Mouse (Mus musculus) ES-CJ7 (cell line): Measurements from ENCODE around the gene Il1rn.

Experiments used
- DNase-seq: peaks from one replicate; pipeline ENCODE4 v3.0.0; 2011; ENCODE audit warnings: low read depth, low spot score

Gene Il1rn

DNA sequence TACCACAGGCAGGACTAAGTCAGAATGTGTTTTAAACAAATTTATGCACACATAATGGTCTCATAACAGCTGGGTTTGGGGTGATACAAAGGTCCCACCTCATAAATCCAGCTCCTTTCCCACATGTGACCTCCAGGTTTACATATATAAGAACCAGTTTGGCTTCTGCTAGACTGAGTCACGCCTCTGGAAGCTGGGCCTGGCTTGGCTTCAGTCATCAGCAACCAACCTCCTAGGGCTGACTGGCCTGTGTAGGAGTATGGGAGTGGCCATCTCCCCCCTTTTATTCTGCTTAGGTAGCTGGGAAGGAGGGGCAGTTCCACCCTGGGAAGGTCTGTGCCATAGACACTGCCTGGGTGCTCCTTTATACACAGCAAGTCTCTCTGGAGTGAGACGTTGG, at the start of gene Il1rn:
Gene Il1rn (plus strand): TSS at position 309 of the 400 bp plus-strand sequence.
- no peak for DNase-seq

DNA sequence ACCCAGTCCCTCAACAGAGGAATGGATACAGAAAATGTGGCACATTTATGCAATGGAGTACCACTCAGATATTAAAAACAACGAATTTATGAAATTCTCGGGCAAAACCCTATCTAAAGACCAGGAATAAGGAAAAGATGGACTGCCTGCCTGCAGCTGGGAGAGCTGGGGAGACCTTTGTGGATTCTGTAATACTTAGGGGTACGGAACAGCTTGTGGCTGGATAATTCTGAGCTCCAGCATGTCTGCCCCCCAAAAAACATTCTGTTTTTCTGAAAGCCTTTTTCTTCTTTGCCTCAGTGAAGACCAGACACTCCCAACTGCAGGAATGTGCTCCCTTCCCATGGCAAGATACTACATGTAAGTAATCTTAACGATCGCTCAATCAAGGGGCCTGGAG, 45.8 kb upstream of the Il1rn start, which contains the start of gene Il1f10:
Gene Il1f10 (plus strand): TSS at position 301 of the 400 bp plus-strand sequence.
- DNase-seq: no peak

DNA sequence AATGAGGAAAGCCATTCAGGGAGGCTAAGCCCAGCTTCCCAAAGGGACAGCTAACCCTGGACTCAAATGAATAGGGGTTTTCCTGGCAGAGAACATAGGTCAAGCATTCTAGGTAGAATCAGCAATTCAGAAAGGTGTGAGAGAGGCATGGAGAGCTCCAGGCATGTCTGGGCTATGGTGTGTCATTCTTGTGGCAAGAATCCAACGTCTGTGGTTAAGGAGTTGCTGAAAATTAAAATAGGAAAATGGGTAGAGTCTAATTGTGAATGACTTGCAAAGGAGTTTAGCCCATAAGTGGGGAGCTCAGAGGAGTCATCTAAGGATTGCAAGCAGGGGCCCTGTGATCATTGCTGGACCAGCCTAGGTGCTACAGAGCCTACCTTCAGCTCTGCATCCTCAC, 42.0 kb upstream of the Il1rn start:
- no peak for DNase-seq

DNA sequence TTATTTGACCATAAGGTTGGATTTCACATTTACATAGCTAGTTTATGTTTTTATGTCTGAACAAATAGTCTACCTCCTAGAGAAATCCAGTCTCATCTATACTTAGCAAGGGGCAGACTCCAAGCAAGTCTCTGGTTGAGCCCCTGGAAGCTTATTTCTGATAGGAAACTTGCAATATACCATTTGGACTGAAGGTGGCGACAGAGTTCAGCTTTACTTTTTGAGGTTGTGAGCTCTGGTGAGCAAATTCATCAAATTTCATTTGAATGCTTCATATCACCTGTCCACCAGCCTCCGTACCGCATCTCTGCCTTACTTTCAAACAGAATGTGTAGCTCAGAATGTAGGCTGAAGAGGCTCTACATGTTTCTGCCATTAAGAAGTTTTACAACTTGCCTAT, 39.8 kb upstream of the Il1rn start:
- peak; percentile 57 for DNase-seq

DNA sequence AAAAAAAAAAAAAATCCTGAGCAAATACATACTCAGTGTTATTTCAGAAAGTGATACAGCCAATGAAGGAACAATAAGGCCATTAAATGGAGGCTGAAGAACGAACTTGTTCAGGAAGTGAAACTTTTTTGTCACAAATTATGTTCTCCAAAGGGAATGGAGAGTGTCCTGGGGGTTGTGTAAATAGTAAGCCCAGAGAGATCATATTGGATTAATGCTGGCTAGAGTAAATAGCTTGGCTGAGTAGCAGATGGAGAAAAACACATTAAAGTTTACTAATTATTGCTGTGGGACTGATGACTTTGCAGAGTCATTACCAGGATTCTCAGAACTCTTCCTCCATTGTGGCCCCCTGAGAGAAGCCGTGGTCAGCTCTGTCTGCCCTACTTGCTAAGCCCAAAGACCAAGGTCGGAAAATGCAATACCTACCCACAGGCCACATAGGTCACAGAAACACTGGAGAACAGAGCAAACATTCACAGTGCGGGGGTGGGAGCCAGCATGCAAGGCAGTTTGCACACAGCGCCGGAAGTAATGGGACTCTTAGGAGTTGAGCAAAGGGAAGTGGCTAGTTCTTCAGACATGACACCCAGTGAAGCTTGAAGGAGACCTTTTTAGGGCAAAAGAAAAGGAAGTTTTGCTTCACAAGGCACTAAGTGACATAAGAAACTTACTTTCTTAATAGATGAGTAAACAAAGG, 25.2 kb upstream of the Il1rn start:
- no peak for DNase-seq

DNA sequence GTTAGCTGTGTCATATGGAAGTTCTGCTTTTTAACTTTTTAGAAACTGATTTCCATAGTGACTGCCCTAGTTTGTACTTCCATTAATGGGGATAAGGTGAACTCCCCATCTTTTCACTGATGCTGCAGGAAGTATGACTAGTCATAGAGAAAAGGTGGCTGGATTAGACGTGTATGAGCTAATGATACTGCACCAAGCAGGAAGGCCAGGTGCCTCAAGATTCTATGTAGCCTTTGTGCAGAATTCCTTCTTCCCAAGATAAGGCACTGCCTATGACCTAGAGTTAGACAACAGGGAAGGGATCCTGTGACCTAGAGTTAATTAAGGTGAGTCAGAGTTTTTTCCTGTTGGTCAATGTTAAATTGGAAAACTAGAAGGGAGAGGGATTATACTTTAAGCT, 19.7 kb upstream of the Il1rn start:
- DNase-seq: no peak

DNA sequence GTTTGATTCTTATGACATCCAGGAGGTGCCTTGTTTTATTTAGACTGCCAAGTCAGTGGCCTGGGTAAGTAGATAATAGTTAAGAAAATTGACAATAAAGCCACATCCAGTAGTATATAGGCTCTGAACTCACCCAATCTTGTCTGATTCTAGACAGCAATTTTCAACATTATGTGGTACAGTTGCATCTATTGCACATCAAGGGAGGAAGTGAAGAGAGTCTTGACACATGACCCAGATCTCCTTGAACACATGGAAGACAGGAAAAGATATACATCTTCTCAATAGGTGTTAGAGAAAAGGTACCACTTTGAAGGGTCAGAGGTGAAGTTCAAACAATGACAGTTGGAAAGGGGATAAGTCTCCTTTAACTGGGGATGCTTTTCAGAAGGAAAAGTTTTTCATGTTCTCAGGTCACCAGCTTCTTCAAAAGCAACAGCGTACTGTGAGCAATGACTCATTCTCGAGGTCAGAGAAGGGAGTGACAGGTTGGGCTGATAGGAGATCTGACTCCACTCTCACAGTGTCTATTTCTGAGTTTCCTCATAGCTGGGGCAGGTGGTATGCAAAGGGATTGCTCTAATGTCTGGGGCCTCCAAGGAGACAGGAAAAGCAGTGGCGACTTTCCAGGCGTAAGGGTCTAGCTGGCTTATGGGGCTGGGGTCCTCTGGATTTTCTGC, 18.6 kb upstream of the Il1rn start:
- DNase-seq: no peak

DNA sequence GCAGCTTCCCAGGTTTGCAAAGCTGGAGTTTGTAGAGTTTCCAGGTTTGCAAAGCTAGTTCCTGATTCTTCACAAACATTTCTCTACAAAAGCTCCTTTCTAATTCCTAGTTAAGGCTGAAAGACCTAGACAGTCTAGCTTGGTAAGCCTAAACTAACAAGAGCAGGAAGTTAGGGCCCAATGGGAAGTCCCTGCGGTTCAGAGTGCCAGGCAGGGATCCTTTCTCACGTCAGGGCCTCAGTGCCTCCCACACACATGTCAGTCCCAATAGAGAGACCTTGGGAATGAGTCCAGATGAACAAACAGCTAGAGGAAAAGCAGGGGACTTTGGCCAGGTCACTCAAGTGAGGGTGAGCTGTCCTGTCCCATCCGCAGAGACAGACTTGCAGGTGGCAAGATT, 1.3 kb upstream of the Il1rn start:
- no peak for DNase-seq

DNA sequence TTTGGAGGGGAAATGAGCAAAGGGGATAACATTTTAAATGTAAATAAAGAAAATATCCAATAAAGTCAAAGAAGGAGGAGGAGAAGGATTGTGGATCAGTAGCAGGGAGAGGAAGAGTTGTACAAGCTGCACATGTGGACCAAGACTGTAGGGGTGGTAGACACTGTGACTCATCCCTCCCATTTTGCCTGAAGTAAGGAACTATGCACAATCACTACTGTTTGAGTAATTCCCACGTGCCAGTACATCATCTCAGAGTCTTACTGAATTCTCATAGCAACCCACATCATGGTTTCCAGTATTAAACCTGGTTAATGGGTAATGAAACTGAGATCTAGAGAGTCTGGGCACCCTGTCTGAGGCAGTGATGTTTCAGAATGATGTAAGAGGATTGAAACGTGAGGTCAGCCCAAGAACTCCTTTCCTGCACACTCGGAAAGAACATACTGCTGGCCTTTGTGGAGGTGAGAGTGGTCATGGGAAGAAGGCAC, 4.8 kb downstream of the Il1rn start:
- DNase-seq: no peak

DNA sequence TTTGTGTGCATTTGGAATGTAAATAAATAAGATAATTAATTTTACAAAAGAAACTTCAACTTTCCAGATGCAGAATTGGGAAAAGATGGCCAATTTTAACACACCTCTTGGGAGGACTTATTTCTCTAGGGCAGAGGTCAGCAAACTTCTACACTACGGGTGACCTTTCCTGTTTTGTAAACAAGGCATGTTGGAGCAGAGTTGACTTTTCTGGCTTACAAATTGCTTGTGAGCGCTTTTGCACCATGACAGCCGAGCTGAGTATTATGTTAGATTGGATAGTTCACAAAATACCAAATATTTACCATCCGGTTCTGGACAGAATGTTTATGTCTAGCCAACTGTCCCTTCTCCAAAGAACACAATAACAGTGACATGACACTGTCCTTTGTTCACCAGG, 8.0 kb downstream of the Il1rn start:
- DNase-seq: no peak

DNA sequence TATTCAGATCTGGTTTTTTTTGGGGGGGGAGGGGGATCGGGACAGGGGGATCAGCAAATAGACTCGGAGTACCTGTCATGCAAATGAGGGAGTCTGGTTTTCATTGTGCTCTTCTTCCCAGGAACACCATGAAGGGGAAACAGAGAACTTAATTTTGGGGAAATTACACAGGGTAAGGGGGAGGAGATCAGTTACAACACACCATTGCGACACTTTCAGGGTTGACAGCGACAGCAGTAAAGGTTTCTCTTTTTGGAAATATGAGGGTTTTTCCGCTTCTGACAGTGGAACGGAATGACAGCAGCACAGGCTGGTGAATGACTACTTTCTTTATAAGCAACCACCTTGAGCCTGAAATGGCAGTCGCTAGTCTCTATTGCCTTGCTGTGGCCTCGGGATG, 8.4 kb downstream of the Il1rn start:
- DNase-seq: no peak

DNA sequence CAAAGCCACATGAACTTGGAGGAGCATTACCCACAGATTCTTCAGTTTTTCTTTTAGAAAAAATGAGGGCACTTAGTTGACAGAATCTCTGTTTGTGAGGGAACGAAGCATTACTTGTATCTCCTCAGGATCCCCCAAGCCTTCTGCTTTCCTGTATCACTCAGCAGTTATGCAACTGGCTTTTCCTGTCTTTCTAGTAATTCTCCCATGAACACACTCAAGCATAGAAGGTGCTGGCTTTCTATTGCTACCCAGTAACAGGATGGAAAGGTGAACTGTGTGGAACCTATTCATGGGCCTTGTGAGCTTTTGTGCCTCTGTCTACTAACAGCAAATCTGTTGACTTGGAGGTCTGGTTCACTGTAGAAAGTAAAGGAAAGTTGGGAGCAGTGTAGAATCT, 11.3 kb downstream of the Il1rn start:
- DNase-seq: no peak

DNA sequence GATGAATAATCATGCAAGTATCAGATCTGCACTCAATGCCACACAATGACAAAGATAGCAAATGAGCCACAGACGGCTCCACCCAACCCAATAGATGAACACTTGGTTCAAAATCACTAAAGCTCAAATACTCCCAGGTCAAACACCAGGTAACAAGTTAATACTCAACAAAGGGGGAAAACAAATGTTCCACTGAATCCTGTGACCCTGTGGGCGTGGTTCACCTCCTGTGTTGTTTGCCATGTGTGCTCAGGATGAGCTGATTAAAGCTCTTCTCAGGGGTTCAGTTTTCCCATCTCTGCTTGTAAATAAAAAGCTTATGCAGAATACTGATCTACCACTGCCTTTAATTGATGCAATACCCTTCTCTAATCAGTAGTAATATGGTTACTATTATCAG, 14.5 kb downstream of the Il1rn start:
- no peak for DNase-seq

DNA sequence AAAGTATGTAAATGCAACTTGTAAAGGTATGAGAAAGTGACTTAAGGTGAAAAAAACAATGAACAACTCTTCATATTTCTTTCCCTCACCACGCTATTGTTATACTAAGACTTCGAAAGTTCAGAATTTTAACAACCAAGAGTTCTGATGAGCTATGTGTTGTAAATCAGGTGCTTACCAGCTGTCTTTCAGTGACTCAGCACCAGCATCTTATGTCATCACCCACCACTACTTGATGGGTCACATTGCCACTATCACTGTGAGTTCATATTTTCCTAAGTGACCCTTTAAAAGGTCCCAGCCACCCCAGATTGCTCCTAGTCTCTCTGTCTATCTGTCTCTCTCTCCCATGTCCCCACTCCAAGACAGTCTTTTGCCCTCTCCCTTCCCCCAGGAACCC, 16.4 kb downstream of the Il1rn start:
- DNase-seq: no peak

DNA sequence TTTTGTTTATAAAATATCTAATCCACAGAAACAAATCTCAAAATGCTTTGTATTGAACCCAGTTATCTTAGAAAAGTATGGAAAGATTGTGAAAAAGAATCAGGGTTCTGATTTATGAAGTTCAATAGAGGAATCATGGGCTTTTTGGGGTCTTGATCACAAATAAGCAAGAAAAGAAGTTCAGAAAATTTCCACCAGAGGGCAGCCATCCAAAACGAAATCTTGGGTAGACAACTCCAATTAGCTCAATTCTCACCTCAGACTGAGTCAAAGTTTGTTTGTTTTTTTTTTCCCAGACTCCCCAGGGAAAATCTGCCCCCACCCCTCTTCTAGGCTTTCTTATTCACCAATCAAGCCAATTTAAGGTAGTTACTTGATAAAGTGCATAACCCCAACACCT, 21.0 kb downstream of the Il1rn start:
- DNase-seq: no peak

DNA sequence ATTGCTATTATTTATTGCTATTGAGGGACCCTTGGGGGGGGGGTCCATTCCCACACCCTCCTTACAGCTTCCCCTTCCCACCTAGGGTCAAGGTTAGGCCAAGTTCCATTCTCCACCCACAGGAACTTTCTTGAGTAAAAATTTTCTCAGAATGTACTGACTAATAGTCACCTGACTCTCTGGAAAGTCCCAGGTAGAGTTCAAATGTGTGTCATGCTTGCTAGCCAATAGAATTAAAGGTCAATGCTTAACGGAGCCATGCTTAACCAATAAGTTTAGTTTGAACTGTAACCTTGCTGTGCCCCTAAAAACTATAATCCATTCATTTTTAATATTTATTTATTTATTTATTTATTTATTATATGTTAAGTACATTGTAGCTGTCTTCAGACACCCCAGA, 22.7 kb downstream of the Il1rn start:
- DNase-seq: no peak

DNA sequence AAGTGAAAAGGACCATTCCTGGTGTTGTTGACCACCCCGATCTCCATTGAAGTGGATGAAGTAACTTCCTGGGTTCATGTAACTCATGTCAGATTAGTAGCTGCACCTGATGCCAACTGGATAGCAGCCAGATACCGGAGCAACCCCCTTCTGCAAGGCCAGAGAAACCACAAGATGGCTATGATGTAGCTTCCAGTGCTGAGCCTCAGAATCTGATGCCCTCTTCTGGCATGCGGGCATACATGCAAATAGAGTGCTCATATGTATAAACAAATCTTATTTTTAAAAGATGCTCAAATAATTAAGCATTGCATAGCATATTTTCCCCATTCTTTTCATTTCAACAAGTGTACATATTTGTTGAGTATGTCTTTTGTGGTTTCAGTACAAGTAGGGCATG, 27.2 kb downstream of the Il1rn start:
- no peak for DNase-seq

DNA sequence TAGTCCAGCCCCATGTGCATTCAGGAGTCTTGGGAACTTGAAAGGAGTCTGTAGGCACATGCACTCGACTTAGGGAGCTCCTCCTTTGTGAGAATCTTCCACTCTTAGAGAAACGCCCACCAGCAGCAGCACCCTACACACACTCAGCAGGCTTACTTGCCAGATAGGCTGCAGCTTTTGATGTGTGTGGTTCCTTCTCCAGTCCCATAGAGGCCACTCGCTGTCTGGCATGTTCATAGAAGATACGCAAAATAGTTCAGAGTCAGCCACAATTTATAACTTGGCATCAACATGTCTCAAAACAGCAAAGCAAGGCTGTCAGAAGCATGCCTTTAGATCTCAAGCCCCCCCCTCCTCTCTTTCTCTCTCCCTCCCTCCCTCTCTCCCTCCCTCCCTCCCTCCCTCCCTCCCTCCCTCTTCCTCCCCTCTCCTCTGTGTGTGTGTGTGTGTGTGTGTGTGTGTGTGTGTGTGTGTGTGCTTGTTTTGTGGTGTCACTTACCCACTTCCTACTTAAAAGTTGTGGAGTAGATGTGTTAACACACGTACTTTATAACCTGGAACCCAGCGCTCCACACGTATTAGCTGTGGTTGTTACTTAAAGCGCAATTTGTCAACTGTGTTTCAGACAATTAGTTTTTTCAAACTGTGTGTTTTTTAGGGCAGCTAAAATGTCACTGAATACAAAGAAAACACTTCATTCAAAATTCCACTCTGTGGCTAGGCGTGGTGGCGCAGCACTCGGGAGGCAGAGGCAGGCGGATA, 29.7 kb downstream of the Il1rn start:
- DNase-seq: no peak

DNA sequence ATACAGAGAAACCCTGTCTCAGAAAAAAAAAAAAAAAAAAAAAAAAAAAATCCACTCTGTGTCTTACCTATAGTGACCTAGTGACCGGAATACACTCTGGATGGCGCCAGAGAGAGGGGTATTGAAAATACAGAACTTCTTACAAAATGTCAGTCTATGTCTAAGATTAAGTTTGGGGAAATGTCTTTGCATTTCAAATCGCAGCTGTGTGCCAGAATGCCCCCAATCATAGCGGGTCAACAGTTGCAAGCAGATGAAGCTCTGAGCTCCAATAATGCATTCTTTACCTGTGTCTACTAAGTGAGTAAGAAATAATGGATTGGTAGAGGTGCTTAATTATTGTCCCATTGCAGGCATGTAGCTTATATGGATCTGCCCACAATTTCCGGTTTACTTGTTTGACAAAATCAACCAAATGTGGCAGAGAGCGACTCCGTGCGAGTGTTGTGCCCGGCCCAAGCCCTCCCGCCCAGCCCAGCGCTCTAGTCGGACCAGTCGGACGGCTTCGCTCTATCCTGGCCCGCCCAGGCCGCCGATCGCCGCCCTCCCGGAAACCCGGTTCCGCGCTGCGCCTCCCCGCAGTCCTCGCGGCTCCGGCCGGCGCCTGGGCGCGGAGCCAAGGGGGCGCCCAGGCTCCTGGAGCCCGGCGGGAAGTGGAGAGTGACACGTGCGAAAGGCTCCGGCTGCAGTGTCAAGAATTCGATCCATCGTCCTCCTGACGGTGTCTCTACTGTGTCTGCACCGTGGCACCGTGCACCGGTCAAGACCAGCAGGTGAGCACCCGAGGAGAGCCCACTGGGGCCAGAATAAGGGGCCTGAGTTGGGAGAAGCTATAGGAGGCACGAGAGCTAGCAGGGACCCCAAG, 30.6 kb downstream of the Il1rn start, which contains the start of gene Psd4:
Gene Psd4 (plus strand): TSS at position 551 of the 865 bp plus-strand sequence.
- peak; percentile 25 for DNase-seq

DNA sequence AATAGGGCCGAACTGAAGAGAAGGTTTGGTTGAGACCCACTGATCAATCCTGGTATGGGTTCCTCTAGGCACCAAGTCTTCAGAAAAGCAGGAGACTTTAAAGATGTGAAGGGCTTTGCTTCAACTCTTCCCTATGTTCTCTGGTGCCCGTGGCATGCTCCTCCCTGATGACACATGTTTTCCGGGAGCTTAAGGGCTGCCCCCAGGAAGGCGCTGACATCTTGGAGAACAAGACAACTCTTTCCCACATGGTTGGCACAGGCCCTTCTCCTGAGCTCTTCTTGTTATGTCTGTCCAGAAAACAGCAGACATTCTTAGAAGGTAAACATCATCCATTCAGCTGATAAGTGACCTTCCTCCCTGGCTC, 31.2 kb downstream of the Il1rn start:
- DNase-seq: no peak

DNA sequence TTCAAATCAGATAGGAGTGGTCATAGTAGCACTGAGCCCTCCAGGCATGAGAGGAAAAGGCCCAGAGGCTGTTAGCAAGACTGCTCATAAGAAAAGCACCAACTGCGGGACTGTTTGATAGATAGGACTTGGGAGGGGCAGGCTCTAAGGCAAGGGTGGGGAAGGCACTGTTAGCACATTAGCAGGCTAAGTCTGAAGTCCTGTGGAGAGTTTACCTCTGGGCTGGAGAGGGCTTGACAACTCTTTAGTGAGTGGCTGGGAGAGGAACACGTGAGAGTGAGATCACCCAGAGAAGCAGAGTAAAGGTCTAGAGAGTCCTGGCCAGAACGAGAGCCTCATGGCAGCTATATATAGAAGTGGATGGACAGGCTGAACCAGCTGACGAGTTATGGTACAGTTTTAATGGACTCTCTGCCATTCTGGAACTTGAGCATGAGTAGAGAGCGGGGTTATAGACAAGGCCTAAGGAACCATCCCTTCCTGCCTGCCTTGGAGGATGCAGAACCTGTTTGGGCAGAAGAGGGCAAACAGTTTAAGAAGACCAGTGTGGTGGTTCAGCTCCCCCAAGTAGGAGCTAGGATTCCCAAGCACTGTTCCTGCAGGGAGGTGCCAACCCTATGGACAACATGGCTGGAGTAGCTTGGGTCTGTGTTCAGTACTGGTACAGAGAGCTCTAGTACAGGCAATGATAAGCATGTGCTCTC, 42.2 kb downstream of the Il1rn start:
- DNase-seq: no peak
